Mouse (Mus musculus) limb, embryonic 11.5 days (tissue): ENCODE measurements around the gene Zic4. TPM values are rescaled to one million over a fixed set of nuclear protein-coding genes. Genes with fewer than 3 reads are reported as not detected.
A peak's percentile ranks its signal among the peaks of the same experiment; 100 is the strongest.

Source experiments
- ATAC-seq: fragments of 200-750 bp; cut with Nextera tagmentation; 2 replicates; pipeline ENCODE4 v1.8.0; 2017; ENCODE audit warnings: low read depth; ENCODE audit not compliant: insufficient number of reproducible peaks, low FRiP score, low TSS enrichment
- DNase-seq: peaks from one replicate; pipeline ENCODE4 v3.0.0-alpha.2; 2015; ENCODE audit warnings: low spot score
- H3K27ac ChIP-seq: fragments of 300-500 bp; sonication (generic); replicated peaks from 2 replicates; pipeline ENCODE4 v1.5.1; 2014; ENCODE audit warnings: low read depth, mild to moderate bottlenecking, low read length
- H3K27me3 ChIP-seq: fragments of 300-500 bp; sonication (generic); 2 replicates; pipeline ENCODE4 v1.6.1; 2014; ENCODE audit warnings: mild to moderate bottlenecking, low read length, mixed read lengths; ENCODE audit not compliant: control insufficient read depth, insufficient read depth
- H3K36me3 ChIP-seq: fragments of 300-500 bp; sonication (generic); 2 replicates; pipeline ENCODE4 v1.6.1; 2014; ENCODE audit warnings: mild to moderate bottlenecking, low read length, moderate library complexity, mixed read lengths; ENCODE audit not compliant: control insufficient read depth, insufficient read depth
- H3K4me1 ChIP-seq: fragments of 300-500 bp; sonication (generic); 2 replicates; pipeline ENCODE4 v1.6.1; 2014; ENCODE audit warnings: low read length, mixed read lengths; ENCODE audit not compliant: control insufficient read depth, insufficient read depth
- H3K4me2 ChIP-seq: fragments of 300-500 bp; sonication (generic); 2 replicates; pipeline ENCODE4 v1.6.1; 2014; ENCODE audit warnings: low read depth, mild to moderate bottlenecking, moderate library complexity; ENCODE audit not compliant: severe bottlenecking
- H3K4me3 ChIP-seq: fragments of 300-500 bp; sonication (generic); 2 replicates; pipeline ENCODE4 v1.5.1; 2014; ENCODE audit warnings: low read depth, low read length
- H3K9ac ChIP-seq: fragments of 300-500 bp; sonication (generic); 2 replicates; pipeline ENCODE4 v1.6.1; 2014; ENCODE audit warnings: mild to moderate bottlenecking, low read length
- H3K9me3 ChIP-seq: fragments of 300-500 bp; sonication (generic); 2 replicates; pipeline ENCODE4 v1.6.1; 2016; ENCODE audit warnings: low read length; ENCODE audit not compliant: control insufficient read depth
- WGBS: fragments of 180-500 bp; shearing (Covaris S2); extraction: QIAGEN DNeasy Blood & Tissue Kit; methylation state at CpG from one replicate; pipeline ENCODE4 v1.1.7; 2014; 5-methylcytosine and 5-hydroxymethylcytosine counted together
- polyA plus RNA-seq: library from polyadenylated mRNA; unstranded; fragments of >200 nt; fragmentation: Nextera tagmentation; extraction: Ambion mirVana; gene quantifications from 2 replicates; pipeline ENCODE4 v1.2.1, GENCODE M21; 2014

Gene Zic4
- polyA plus RNA-seq, 1 experiment from 2014 or later: 0.37 TPM

GRCm38 (mm10) chr9:91400482-91401093 lies 38.4 kb downstream of the Zic4 start:
- H3K27me3 ChIP-seq: peaks cover 90% of the 10 kb centered on the region

DNA sequence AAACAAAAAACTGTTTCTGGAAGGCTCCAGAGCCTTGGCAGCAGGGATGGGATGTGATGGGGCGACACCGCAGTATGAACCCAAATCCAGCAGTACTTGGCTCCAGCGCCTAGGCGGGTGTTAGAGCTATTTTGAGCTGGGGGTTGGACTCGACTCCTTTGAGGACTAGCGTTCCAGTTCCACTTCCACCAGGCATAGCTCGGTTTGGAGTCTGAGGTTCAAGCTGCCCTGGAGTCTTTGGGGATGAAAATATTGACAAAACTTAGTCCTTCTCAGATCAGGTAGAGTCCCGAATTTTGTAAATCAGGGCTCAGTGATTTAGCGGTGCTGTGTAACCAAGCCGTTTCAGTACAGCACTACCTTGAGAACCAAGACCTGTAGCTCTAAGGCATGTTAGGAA lies 39.3 kb downstream of the Zic4 start:
- H3K4me3 ChIP-seq: no peak overlapping the region
- H3K4me1 ChIP-seq: no peaks in the 10 kb centered on the region
- H3K4me2 ChIP-seq: no peak overlapping the region
- no peak overlapping the region for H3K9ac ChIP-seq
- ATAC-seq (no peak), DNase-seq (peak; percentile 34)
- H3K9me3 ChIP-seq: no peaks in the 10 kb centered on the region
- peaks cover 91% of the 10 kb centered on the region for H3K27me3 ChIP-seq
- no peak overlapping the region for H3K27ac ChIP-seq
- no peaks in the 10 kb centered on the region for H3K36me3 ChIP-seq
- 1% methylated on average over 10 of the region's 10 CpGs for WGBS

More at GRCm38 (mm10) chr9:91400482-91401093, 38.4 kb downstream of the Zic4 start:
- ATAC-seq (no peak), DNase-seq (peak; percentile 24)
- Histone ChIP-seq H3K9me3 (no peaks in the 10 kb centered on the region), H3K4me2 (no peak overlapping the region), H3K4me1 (no peaks in the 10 kb centered on the region), H3K27ac (no peak overlapping the region), H3K9ac (no peak overlapping the region), H3K4me3 (no peak overlapping the region), H3K36me3 (no peaks in the 10 kb centered on the region)
- 6% methylated on average over 8 of the region's 8 CpGs for WGBS

- Histone ChIP-seq H3K4me3 (no peak overlapping the region), H3K27me3 (peaks cover 83% of the 10 kb centered on the region), H3K27ac (no peak overlapping the region), H3K4me1 (no peaks in the 10 kb centered on the region), H3K9me3 (no peaks in the 10 kb centered on the region), H3K4me2 (no peak overlapping the region), H3K36me3 (no peaks in the 10 kb centered on the region), H3K9ac (no peak overlapping the region)
- 2% methylated on average over 13 of the region's 13 CpGs for WGBS
- ATAC-seq (no peak), DNase-seq (peak; percentile 44)
Measured at GRCm38 (mm10) chr9:91404229-91404628, 42.0 kb downstream of the Zic4 start.

- Histone ChIP-seq H3K9ac (no peak overlapping the region), H3K27me3 (peaks cover 84% of the 10 kb centered on the region), H3K27ac (no peak overlapping the region), H3K36me3 (no peaks in the 10 kb centered on the region), H3K9me3 (no peaks in the 10 kb centered on the region), H3K4me1 (no peaks in the 10 kb centered on the region), H3K4me3 (no peak overlapping the region), H3K4me2 (no peak overlapping the region)
- ATAC-seq: no peak
- DNase-seq: peak; percentile 60
- WGBS: under 1% methylated on average over 27 of the region's 27 CpGs
Measured at GRCm38 (mm10) chr9:91404905-91405752, 42.9 kb downstream of the Zic4 start.

GRCm38 (mm10) chr9:91405753-91406178 lies 43.6 kb downstream of the Zic4 start:
- no peak overlapping the region for H3K4me2 ChIP-seq
- no peaks in the 10 kb centered on the region for H3K9me3 ChIP-seq
- H3K9ac ChIP-seq: no peak overlapping the region
- H3K27me3 ChIP-seq: peaks cover 84% of the 10 kb centered on the region
- H3K4me1 ChIP-seq: no peaks in the 10 kb centered on the region
- under 1% methylated on average over 16 of the region's 16 CpGs for WGBS
- peak; percentile 59 for DNase-seq
- no peak for ATAC-seq
- H3K36me3 ChIP-seq: no peaks in the 10 kb centered on the region
- no peak overlapping the region for H3K27ac ChIP-seq
- no peak overlapping the region for H3K4me3 ChIP-seq

GRCm38 (mm10) chr9:91406258-91406763 lies 44.1 kb downstream of the Zic4 start:
- no peak overlapping the region for H3K27ac ChIP-seq

DNA sequence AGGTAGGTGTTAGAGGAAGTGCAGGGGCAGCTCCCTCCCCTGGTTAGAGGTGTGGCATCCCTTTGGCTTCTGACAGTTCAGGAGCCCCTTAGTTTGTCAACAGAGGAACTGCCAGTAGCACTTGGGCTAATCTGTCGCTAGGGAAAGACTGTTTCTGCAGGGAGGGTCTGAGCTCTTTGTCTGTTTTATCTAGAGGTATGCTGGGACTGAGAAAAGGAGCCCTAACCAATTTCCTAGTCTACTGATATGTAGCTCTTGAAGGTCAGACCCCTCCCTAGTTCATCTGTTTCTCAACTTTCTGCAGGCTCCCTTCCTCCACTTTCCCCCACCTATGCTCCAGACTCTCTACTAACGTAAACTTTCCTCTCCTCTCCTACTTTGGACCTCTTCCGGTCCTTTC lies 47.6 kb downstream of the Zic4 start:
- Histone ChIP-seq H3K27me3 (peaks cover 61% of the 10 kb centered on the region), H3K4me1 (no peaks in the 10 kb centered on the region), H3K9ac (no peak overlapping the region), H3K4me2 (no peak overlapping the region), H3K9me3 (no peaks in the 10 kb centered on the region), H3K36me3 (no peaks in the 10 kb centered on the region), H3K27ac (no peak overlapping the region), H3K4me3 (no peak overlapping the region)
- WGBS: 0% methylated on average over 3 of the region's 3 CpGs
- ATAC-seq (no peak), DNase-seq (no peak)

More at GRCm38 (mm10) chr9:91406258-91406763, 44.1 kb downstream of the Zic4 start:
- no peak for DNase-seq
- WGBS: under 1% methylated on average over 6 of the region's 6 CpGs
- no peak overlapping the region for H3K9ac ChIP-seq
- no peak for ATAC-seq
- no peaks in the 10 kb centered on the region for H3K4me1 ChIP-seq
- H3K36me3 ChIP-seq: no peaks in the 10 kb centered on the region
- H3K4me2 ChIP-seq: no peak overlapping the region
- H3K4me3 ChIP-seq: no peak overlapping the region
- no peaks in the 10 kb centered on the region for H3K9me3 ChIP-seq
- H3K27me3 ChIP-seq: peaks cover 82% of the 10 kb centered on the region

- Histone ChIP-seq H3K4me1 (no peaks in the 10 kb centered on the region), H3K9ac (no peak overlapping the region), H3K27me3 (peaks cover 35% of the 10 kb centered on the region), H3K4me2 (no peak overlapping the region), H3K36me3 (no peaks in the 10 kb centered on the region), H3K4me3 (no peak overlapping the region), H3K27ac (no peak overlapping the region), H3K9me3 (no peaks in the 10 kb centered on the region)
- DNase-seq: peak; percentile 29
- ATAC-seq: no peak
- WGBS: 3% methylated on average over 12 of the region's 12 CpGs
Measured at GRCm38 (mm10) chr9:91414007-91414661, 51.9 kb downstream of the Zic4 start.
